Mouse (Mus musculus): ENCODE results near the gene Armh4. TPM values are rescaled to one million over a fixed set of nuclear protein-coding genes. Genes with fewer than 3 reads are reported as not detected.

Armh4 gene
- polyA plus RNA-seq, 1 experiment from 2014 or later: 15.5 TPM

DNA sequence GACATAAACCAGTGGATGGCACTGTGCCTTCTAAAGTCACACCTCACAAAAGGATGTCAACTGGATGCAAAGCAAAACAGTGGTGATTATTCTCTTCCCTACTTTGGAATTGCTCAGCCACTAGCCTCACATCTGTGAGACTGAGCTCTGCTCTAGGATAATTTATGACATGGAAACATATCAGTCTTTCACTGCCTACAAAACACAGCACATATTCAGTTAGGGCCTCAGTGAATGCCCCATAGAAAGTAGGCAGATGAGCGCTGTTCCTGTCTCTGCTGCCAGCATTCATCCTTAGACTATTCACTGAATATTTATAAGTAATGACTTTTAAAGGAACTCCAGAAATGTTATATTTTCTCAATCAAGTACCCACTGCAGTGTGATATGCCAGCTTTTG, 37.3 kb downstream of the Armh4 start:
- Histone ChIP-seq H3K27ac (ENCODE audit: low read depth, low read length) (no peak overlapping the region), H3K4me1 (ENCODE audit: control insufficient read depth, insufficient read depth, low read length) (no peaks in the 10 kb centered on the region), H3K4me2 (ENCODE audit: low read length) (no peak overlapping the region), H3K9me3 (replicated peaks; ENCODE audit: control insufficient read depth, low read length) (no peaks in the 10 kb centered on the region), H3K9ac (ENCODE audit: low read length) (no peak overlapping the region), H3K36me3 (ENCODE audit: control insufficient read depth, insufficient read depth, low read length) (no peaks in the 10 kb centered on the region), H3K27me3 (replicated peaks; ENCODE audit: control insufficient read depth, insufficient read depth, low read length) (no peaks in the 10 kb centered on the region), H3K4me3 (ENCODE audit: low read depth, low read length) (no peak overlapping the region)
- DNase-seq (ENCODE audit: low spot score) (no peak), ATAC-seq (no peak)
- 97% methylated on average over 1 of the region's 1 CpGs for WGBS

- Histone ChIP-seq H3K9ac (ENCODE audit: low read length) (no peak overlapping the region), H3K36me3 (ENCODE audit: control insufficient read depth, insufficient read depth, low read length) (no peaks in the 10 kb centered on the region), H3K27me3 (replicated peaks; ENCODE audit: control insufficient read depth, insufficient read depth, low read length) (no peaks in the 10 kb centered on the region), H3K27ac (ENCODE audit: low read depth, low read length) (no peak overlapping the region), H3K4me2 (ENCODE audit: low read length) (no peak overlapping the region), H3K4me3 (ENCODE audit: low read depth, low read length) (no peak overlapping the region), H3K9me3 (replicated peaks; ENCODE audit: control insufficient read depth, low read length) (no peaks in the 10 kb centered on the region), H3K4me1 (ENCODE audit: control insufficient read depth, insufficient read depth, low read length) (no peaks in the 10 kb centered on the region)
- ATAC-seq (no peak), DNase-seq (ENCODE audit: low spot score) (no peak)
- WGBS: 90% methylated on average over 6 of the region's 6 CpGs
These were observed 39.1 kb downstream of the Armh4 start for GRCm38 (mm10) chr14:49743946-49744526.

- peak; percentile 83 for DNase-seq (ENCODE audit: low spot score)
These were observed 43.9 kb downstream of the Armh4 start for GRCm38 (mm10) chr14:49739328-49739727.

GRCm38 (mm10) chr14:49738441-49739088, 44.6 kb downstream of the Armh4 start:
- H3K27me3 ChIP-seq (replicated peaks; ENCODE audit: control insufficient read depth, insufficient read depth, low read length): no peaks in the 10 kb centered on the region
- WGBS: 21% methylated on average over 2 of the region's 2 CpGs
- no peak overlapping the region for H3K27ac ChIP-seq (ENCODE audit: low read depth, low read length)
- H3K4me3 ChIP-seq (ENCODE audit: low read depth, low read length): no peak overlapping the region
- no peak overlapping the region for H3K9ac ChIP-seq (ENCODE audit: low read length)
- no peaks in the 10 kb centered on the region for H3K9me3 ChIP-seq (replicated peaks; ENCODE audit: control insufficient read depth, low read length)
- no peak overlapping the region for H3K4me2 ChIP-seq (ENCODE audit: low read length)
- DNase-seq (ENCODE audit: low spot score): peak; percentile 15
- no peaks in the 10 kb centered on the region for H3K4me1 ChIP-seq (ENCODE audit: control insufficient read depth, insufficient read depth, low read length)
- peak; percentile 63 for ATAC-seq
- H3K36me3 ChIP-seq (ENCODE audit: control insufficient read depth, insufficient read depth, low read length): no peaks in the 10 kb centered on the region

More at GRCm38 (mm10) chr14:49739328-49739727, 43.9 kb downstream of the Armh4 start:
- ATAC-seq: 0 out of 2 replicates have a peak, but pooled peaks have one; percentile 10
- no peak overlapping the region for H3K4me3 ChIP-seq (ENCODE audit: low read depth, low read length)
- no peaks in the 10 kb centered on the region for H3K9me3 ChIP-seq (replicated peaks; ENCODE audit: control insufficient read depth, low read length)
- H3K36me3 ChIP-seq (ENCODE audit: control insufficient read depth, insufficient read depth, low read length): no peaks in the 10 kb centered on the region
- H3K4me1 ChIP-seq (ENCODE audit: control insufficient read depth, insufficient read depth, low read length): no peaks in the 10 kb centered on the region
- 26% methylated on average over 7 of the region's 7 CpGs for WGBS
- no peak overlapping the region for H3K27ac ChIP-seq (ENCODE audit: low read depth, low read length)
- H3K4me2 ChIP-seq (ENCODE audit: low read length): no peak overlapping the region
- H3K9ac ChIP-seq (ENCODE audit: low read length): no peak overlapping the region
- no peaks in the 10 kb centered on the region for H3K27me3 ChIP-seq (replicated peaks; ENCODE audit: control insufficient read depth, insufficient read depth, low read length)

GRCm38 (mm10) chr14:49733950-49734349, 49.2 kb downstream of the Armh4 start:
- H3K9me3 ChIP-seq (replicated peaks; ENCODE audit: control insufficient read depth, low read length): no peaks in the 10 kb centered on the region
- H3K27me3 ChIP-seq (replicated peaks; ENCODE audit: control insufficient read depth, insufficient read depth, low read length): no peaks in the 10 kb centered on the region
- peak; percentile 76 for DNase-seq (ENCODE audit: low spot score)
- H3K27ac ChIP-seq (ENCODE audit: low read depth, low read length): no peak overlapping the region
- H3K4me1 ChIP-seq (ENCODE audit: control insufficient read depth, insufficient read depth, low read length): no peaks in the 10 kb centered on the region
- no peak overlapping the region for H3K4me2 ChIP-seq (ENCODE audit: low read length)
- H3K36me3 ChIP-seq (ENCODE audit: control insufficient read depth, insufficient read depth, low read length): no peaks in the 10 kb centered on the region
- no peak overlapping the region for H3K4me3 ChIP-seq (ENCODE audit: low read depth, low read length)
- no peak overlapping the region for H3K9ac ChIP-seq (ENCODE audit: low read length)
- peak; percentile 50; the same call in 1 of the 2 replicates for ATAC-seq

DNA sequence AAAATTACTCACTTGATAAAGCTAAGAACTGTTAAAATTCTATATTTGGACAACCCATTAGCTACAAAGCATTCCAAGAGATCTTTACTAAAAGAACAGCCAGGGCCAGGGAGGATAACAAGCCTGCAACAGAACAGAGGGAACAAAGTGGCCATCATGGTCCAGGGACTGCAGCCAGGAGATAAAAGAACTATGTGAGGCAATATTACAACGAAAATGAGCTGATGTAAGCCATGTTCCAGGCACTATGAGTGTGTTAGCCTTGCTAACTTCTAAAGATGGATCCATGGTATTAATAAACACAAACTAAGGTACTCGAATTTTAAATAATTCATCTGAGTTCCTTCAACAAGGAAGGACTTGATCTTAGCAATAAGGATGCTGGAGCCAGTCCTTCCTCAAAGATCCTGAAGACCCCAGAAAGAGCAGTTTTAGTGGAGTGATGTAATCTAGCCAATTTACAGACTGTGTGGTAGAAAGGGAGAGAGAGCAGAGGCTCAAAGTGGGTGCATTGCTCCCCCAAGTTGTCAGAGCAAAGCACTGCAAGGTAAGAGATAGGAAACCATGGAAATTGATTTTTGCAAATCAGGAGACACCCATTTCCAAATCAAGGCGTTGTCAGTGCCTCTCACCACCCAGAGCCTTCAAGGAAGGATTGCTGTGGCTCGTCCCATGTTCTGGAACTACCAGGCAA, 59.7 kb downstream of the Armh4 start:
- Histone ChIP-seq H3K36me3 (ENCODE audit: control insufficient read depth, insufficient read depth, low read length) (no peaks in the 10 kb centered on the region), H3K4me1 (ENCODE audit: control insufficient read depth, insufficient read depth, low read length) (no peaks in the 10 kb centered on the region), H3K27me3 (replicated peaks; ENCODE audit: control insufficient read depth, insufficient read depth, low read length) (no peaks in the 10 kb centered on the region), H3K4me3 (ENCODE audit: low read depth, low read length) (no peak overlapping the region), H3K9me3 (replicated peaks; ENCODE audit: control insufficient read depth, low read length) (no peaks in the 10 kb centered on the region), H3K9ac (ENCODE audit: low read length) (no peak overlapping the region), H3K27ac (ENCODE audit: low read depth, low read length) (no peak overlapping the region), H3K4me2 (ENCODE audit: low read length) (no peak overlapping the region)
- WGBS: 54% methylated on average over 4 of the region's 4 CpGs
- ATAC-seq (peak; percentile 42; the same call in 1 of the 2 replicates), DNase-seq (ENCODE audit: low spot score) (peak; percentile 57)

- no peak for ATAC-seq
- Histone ChIP-seq H3K27ac (ENCODE audit: low read depth, low read length) (no peak overlapping the region), H3K4me1 (ENCODE audit: control insufficient read depth, insufficient read depth, low read length) (no peaks in the 10 kb centered on the region), H3K9ac (ENCODE audit: low read length) (no peak overlapping the region), H3K27me3 (replicated peaks; ENCODE audit: control insufficient read depth, insufficient read depth, low read length) (no peaks in the 10 kb centered on the region), H3K4me3 (ENCODE audit: low read depth, low read length) (no peak overlapping the region), H3K4me2 (ENCODE audit: low read length) (no peak overlapping the region), H3K9me3 (replicated peaks; ENCODE audit: control insufficient read depth, low read length) (no peaks in the 10 kb centered on the region), H3K36me3 (ENCODE audit: control insufficient read depth, insufficient read depth, low read length) (no peaks in the 10 kb centered on the region)
- DNase-seq (ENCODE audit: low spot score): no peak
- 71% methylated on average over 3 of the region's 3 CpGs for WGBS
These were observed 60.4 kb downstream of the Armh4 start for GRCm38 (mm10) chr14:49722782-49723181.

DNA sequence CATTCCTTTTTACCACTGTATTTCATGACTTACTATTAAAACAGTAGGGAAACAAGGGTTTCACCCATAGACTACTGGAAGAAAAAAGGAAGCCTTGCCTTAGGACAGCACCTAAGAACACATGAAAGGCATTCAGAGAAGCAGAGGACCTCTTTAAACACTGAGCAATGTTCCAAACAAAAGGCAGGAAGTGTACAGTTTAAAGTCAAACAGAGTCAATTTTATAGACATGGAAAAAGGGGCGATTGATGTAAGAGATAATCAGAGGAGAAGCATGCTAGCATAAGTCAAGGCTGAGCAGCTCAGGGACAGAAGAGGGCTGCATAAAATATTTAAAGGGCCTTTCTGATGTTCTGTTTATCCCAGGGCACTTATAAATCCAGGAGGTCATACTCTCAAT, 61.9 kb downstream of the Armh4 start:
- Histone ChIP-seq H3K27me3 (replicated peaks; ENCODE audit: control insufficient read depth, insufficient read depth, low read length) (no peaks in the 10 kb centered on the region), H3K4me1 (ENCODE audit: control insufficient read depth, insufficient read depth, low read length) (no peaks in the 10 kb centered on the region), H3K9ac (ENCODE audit: low read length) (no peak overlapping the region), H3K27ac (ENCODE audit: low read depth, low read length) (no peak overlapping the region), H3K36me3 (ENCODE audit: control insufficient read depth, insufficient read depth, low read length) (no peaks in the 10 kb centered on the region), H3K4me2 (ENCODE audit: low read length) (no peak overlapping the region), H3K4me3 (ENCODE audit: low read depth, low read length) (no peak overlapping the region), H3K9me3 (replicated peaks; ENCODE audit: control insufficient read depth, low read length) (no peaks in the 10 kb centered on the region)
- ATAC-seq (no peak), DNase-seq (ENCODE audit: low spot score) (no peak)
- WGBS: 92% methylated on average over 1 of the region's 1 CpGs

- Histone ChIP-seq H3K9me3 (replicated peaks; ENCODE audit: control insufficient read depth, low read length) (no peaks in the 10 kb centered on the region), H3K4me3 (ENCODE audit: low read depth, low read length) (no peak overlapping the region), H3K4me1 (ENCODE audit: control insufficient read depth, insufficient read depth, low read length) (no peaks in the 10 kb centered on the region), H3K4me2 (ENCODE audit: low read length) (no peak overlapping the region), H3K36me3 (ENCODE audit: control insufficient read depth, insufficient read depth, low read length) (no peaks in the 10 kb centered on the region), H3K27ac (ENCODE audit: low read depth, low read length) (no peak overlapping the region), H3K27me3 (replicated peaks; ENCODE audit: control insufficient read depth, insufficient read depth, low read length) (no peaks in the 10 kb centered on the region), H3K9ac (ENCODE audit: low read length) (no peak overlapping the region)
- DNase-seq (ENCODE audit: low spot score) (no peak), ATAC-seq (no peak)
These were observed 63.5 kb downstream of the Armh4 start for GRCm38 (mm10) chr14:49719678-49720077.

All from forebrain, embryonic 14.5 days (tissue).